Mouse (Mus musculus): ENCODE data around the gene Clip1. TPM values are rescaled to one million over a fixed set of nuclear protein-coding genes. Genes with fewer than 3 reads are reported as not detected.

The Clip1 gene
- polyA plus RNA-seq, 1 experiment: 50.5 TPM

GRCm38 (mm10) chr5:123602174-123602573 is 82.2 kb downstream of the Clip1 start:
- DNase-seq (ENCODE audit: low spot score): no peak

GRCm38 (mm10) chr5:123599319-123599718 is 85.1 kb downstream of the Clip1 start:
- DNase-seq (ENCODE audit: low spot score): no peak

- no peak for DNase-seq (ENCODE audit: low spot score)
Measured at GRCm38 (mm10) chr5:123593622-123594280, 90.7 kb downstream of the Clip1 start.

GRCm38 (mm10) chr5:123580043-123580442 is 104.4 kb downstream of the Clip1 start:
- DNase-seq (ENCODE audit: low spot score): no peak

- DNase-seq (ENCODE audit: low spot score): no peak
Measured at GRCm38 (mm10) chr5:123576696-123577095, 107.7 kb downstream of the Clip1 start.

GRCm38 (mm10) chr5:123573362-123573761 is 111.1 kb downstream of the Clip1 start:
- no peak for DNase-seq (ENCODE audit: low spot score)

GRCm38 (mm10) chr5:123572357-123573186 is 111.8 kb downstream of the Clip1 start, which contains the start of gene Vps33a:
TSS of gene Vps33a (minus strand) at chr5:123573038.
- peak; percentile 96 for DNase-seq (ENCODE audit: low spot score)

DNA sequence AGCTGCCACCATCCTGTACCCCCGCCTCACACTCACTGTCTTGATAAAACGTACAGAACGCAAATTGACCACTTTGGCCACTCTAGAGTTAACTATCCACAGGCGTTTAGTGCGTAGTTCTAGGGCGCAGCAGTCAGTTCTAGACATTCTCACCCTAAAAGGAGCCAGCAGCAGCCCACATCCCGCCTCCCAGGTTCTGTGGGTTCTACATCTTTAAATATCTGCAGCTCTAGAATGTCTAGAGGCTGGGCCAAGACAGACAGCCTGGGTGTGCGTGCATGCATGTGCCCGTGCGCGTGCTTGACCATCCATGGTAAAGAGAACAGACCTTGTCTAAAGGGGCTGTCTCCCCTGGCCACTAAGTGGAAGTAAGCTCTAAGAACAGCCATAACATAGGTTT is 123.3 kb downstream of the Clip1 start:
- DNase-seq (ENCODE audit: low spot score): no peak

DNA sequence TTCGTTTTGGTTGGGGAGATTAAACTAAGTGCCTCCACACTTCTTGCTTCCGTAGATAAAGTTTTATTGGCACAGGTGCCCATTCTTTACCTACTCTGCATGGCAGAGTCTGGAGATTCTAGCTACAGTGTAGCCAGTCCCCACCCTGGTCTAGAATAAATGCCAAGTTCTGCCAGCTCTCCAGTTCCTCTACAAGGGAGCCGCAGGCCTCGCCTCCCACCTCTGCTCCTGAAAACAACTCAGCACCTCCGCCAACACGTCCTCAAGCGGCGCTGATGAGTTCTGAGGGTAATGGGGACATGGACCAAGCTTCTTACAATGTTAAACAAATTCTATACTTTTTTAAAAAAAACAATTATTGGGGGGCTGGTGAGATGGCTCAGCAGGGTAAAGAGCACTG is 124.8 kb downstream of the Clip1 start:
- DNase-seq (ENCODE audit: low spot score): no peak

- DNase-seq (ENCODE audit: low spot score): no peak
Measured at GRCm38 (mm10) chr5:123556451-123556850, 128.0 kb downstream of the Clip1 start.

- no peak for DNase-seq (ENCODE audit: low spot score)
Measured at GRCm38 (mm10) chr5:123555693-123556092, 128.7 kb downstream of the Clip1 start.

- no peak for DNase-seq (ENCODE audit: low spot score)
Measured at GRCm38 (mm10) chr5:123533801-123534200, 150.6 kb downstream of the Clip1 start.

DNA sequence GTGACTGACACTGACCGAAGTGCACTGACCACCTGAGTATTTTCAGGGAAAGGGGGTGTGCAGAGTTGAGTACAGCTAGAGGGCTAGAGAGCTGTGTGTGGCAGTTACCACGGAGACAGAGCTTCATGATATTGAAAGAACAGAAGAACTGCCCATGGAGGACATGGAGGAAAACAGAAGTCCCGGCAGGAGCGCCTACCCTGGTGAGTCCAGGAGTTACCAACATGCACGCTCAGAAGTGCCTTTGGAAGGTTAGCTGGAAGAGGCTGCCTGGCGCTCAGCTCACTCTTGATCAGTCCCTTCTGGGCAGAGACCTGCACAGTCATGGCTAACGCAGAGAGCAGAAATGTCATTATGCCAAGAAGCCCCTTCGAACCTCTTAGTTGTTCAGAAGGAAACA is 154.4 kb downstream of the Clip1 start:
- no peak for DNase-seq (ENCODE audit: low spot score)

- DNase-seq (ENCODE audit: low spot score): no peak
Measured at GRCm38 (mm10) chr5:123528641-123529040, 155.8 kb downstream of the Clip1 start.

Other genes with a start within 250 kb of the Clip1 start
- gene Lrrc43, start 195.3 kb downstream of the Clip1 start, polyA plus RNA-seq (2012; rRNA removed): not detected in 2 replicates
- not detected in 2 replicates for gene Il31, start 195.1 kb downstream of the Clip1 start, polyA plus RNA-seq (2012; rRNA removed)
- 0.13 and 0.15 TPM in 2 replicates for gene B3gnt4, start 174.2 kb downstream of the Clip1 start, polyA plus RNA-seq (2012; rRNA removed)
- gene Diablo, start 160.4 kb downstream of the Clip1 start, polyA plus RNA-seq (2012; rRNA removed): 71.7 and 83.8 TPM in 2 replicates
- gene Gm49027, start 159.1 kb downstream of the Clip1 start, polyA plus RNA-seq (2012; rRNA removed): 0.51 and 1.1 TPM in 2 replicates
- gene Vps33a, start 111.6 kb downstream of the Clip1 start, polyA plus RNA-seq (2012; rRNA removed): 14.6 and 17.7 TPM in 2 replicates
- 45.2 and 46.8 TPM in 2 replicates for gene Zcchc8, start 36.5 kb upstream of the Clip1 start, polyA plus RNA-seq (2012; rRNA removed)
- 87.0 and 89.6 TPM in 2 replicates for gene Rsrc2, start 64.8 kb upstream of the Clip1 start, polyA plus RNA-seq (2012; rRNA removed)
- gene Kntc1, start 65.1 kb upstream of the Clip1 start, polyA plus RNA-seq (2012; rRNA removed): 0.99 and 1.6 TPM in 2 replicates
- 6.3 and 7.2 TPM in 2 replicates for gene Hcar2, start 180.9 kb upstream of the Clip1 start, polyA plus RNA-seq (2012; rRNA removed)
- 8.4 and 9.0 TPM in 2 replicates for gene Hcar1, start 195.4 kb upstream of the Clip1 start, polyA plus RNA-seq (2012; rRNA removed)
- gene Denr, start 222.6 kb upstream of the Clip1 start, polyA plus RNA-seq (2012; rRNA removed): 36.5 and 38.1 TPM in 2 replicates
- gene Gm43518, start 242.8 kb upstream of the Clip1 start, polyA plus RNA-seq (2012; rRNA removed): 2.3 and 2.8 TPM in 2 replicates
- gene Ccdc62, start 246.1 kb upstream of the Clip1 start, polyA plus RNA-seq (2012; rRNA removed): 10.9 and 15.4 TPM in 2 replicates